ENCODE assay signal across 7 mouse cellular contexts in the genomic region with DNA sequence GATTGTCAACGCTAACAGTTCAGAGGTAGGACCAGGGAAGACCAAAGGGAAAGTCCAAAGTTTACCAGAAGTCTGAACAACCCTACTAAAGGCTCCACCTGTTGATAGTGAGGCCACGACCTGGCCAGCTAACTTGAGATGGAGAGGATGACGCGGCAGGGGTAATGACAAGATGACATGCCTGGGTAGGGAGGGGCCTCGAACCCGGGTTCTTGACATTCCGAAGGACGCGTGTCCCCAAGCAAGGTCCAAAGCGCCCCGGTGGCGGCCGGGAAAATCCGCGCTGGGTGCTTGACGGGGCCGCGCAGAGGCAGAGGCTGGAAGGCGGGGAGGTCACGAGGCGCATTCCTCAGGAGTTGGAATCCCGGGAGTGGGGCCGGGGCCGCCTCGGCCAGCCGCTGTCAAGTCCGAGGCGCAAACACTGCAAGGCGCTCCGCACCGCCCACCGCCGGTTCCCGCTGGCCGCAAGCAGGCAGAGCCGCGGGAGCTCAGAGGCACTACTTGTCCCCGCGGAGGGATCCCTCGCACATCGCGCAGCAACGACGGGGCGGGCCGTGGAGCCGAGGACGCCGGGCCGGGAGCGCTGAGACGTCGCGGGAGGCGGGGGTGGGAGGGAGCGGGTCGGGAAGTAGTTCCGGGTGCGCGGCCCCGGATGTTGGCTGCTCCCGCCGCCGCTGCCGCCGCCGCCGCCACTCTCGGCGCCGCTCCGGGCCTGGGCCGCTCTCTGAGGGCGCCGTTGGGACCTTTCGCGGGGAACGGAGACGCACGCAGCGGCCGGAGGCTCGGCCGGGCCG. TPM values are rescaled to one million over a fixed set of nuclear protein-coding genes. Genes with fewer than 3 reads are reported as not detected.
DNase-seq lines count a peak whose midpoint lies in the region; ATAC-seq lines count a peak whose summit lies in the region.

A gene (minus strand): TSS at position 499 of the 794 bp plus-strand sequence.

- H3K4me1 ChIP-seq in intestine, embryonic 15.5 days (replicated peaks): 0 out of 2 replicates have a peak, but pooled peaks cover 4% of the 10 kb centered on the region
- peaks cover 19% of the 10 kb centered on the region for H3K4me1 ChIP-seq in midbrain, embryonic 10.5 days

- peak; percentile 97 for DNase-seq in adrenal gland, adult 2 months
- DNase-seq in embryo, embryonic 11.5 days (ENCODE audit: low read depth, low spot score): peak; percentile 89
- DNase-seq in gastrocnemius, postnatal 36 days: peak; percentile 92 to 95
- DNase-seq in left cerebral cortex, postnatal 25 days (ENCODE audit: low spot score in 2 of 2): peak; percentile 94 to 96
- DNase-seq in midbrain, embryonic 10.5 days (ENCODE audit: low spot score): peak; percentile 95
- peak; percentile 98 for DNase-seq in right cerebral cortex, postnatal 4 days

- 1% methylated on average over 64 of the region's 85 CpGs for WGBS in intestine, embryonic 15.5 days
- WGBS in midbrain, embryonic 10.5 days: under 1% methylated on average over 83 of the region's 85 CpGs

- intact Hi-C loops in gastrocnemius, postnatal 36 days (cut with DNase I): loop anchor here (5.0 kb wide), 3 partner anchors 117 to 292 kb away; a partner anchor contains a TSS
- intact Hi-C loops in left cerebral cortex, postnatal 25 days (cut with DNase I): loop anchor here (1.0 to 10.0 kb wide), 4 partner anchors 47 to 294 kb away; a partner anchor contains a TSS

- peak within 1 kb of the TSS; percentile 93 for H3K9ac ChIP-seq in intestine, embryonic 15.5 days

- peak within 1 kb of the TSS; percentile 96 for H3K4me3 ChIP-seq in intestine, embryonic 15.5 days (replicated peaks)
- H3K4me3 ChIP-seq in midbrain, embryonic 10.5 days: peak within 1 kb of the TSS; percentile 97

- peak; percentile 96 for ATAC-seq in intestine, embryonic 15.5 days

- H3K27me3 ChIP-seq in intestine, embryonic 15.5 days (replicated peaks): no peaks in the 10 kb centered on the region
- no peaks in the 10 kb centered on the region for H3K27me3 ChIP-seq in midbrain, embryonic 10.5 days (ENCODE audit: low read depth, poor library complexity, severe bottlenecking)

- H3K27ac ChIP-seq in intestine, embryonic 15.5 days: peak within 1 kb of the TSS; percentile 99
- peak within 1 kb of the TSS; percentile 99 for H3K27ac ChIP-seq in midbrain, embryonic 10.5 days (replicated peaks)

- no peaks in the 10 kb centered on the region for H3K36me3 ChIP-seq in intestine, embryonic 15.5 days
- no peaks in the 10 kb centered on the region for H3K36me3 ChIP-seq in midbrain, embryonic 10.5 days

- peak within 1 kb of the TSS; percentile 77 for H3K4me2 ChIP-seq in intestine, embryonic 15.5 days (replicated peaks)

- no peaks in the 10 kb centered on the region for H3K9me3 ChIP-seq in intestine, embryonic 15.5 days
- H3K9me3 ChIP-seq in midbrain, embryonic 10.5 days (replicated peaks): no peaks in the 10 kb centered on the region

RNA-seq across cellular contexts. Expression of the gene that starts here (rescaled TPM):
- total RNA-seq in adrenal gland, adult 2 months (2021): 1 to 10 TPM; 8.2 to 9.5 TPM
- polyA plus RNA-seq in adrenal gland, adult 2 months (2012; rRNA removed): 24.8 and 32.4 TPM in 2 replicates
- total RNA-seq in gastrocnemius, postnatal 36 days (2021): 1 to 10 TPM; 4.4 to 4.6 TPM
- polyA plus RNA-seq in intestine, embryonic 15.5 days (2015; fragmentation: Nextera tagmentation; extraction: Ambion mirVana): 2.8 and 4.4 TPM in 2 replicates
- total RNA-seq in left cerebral cortex, postnatal 25 days (2021): 10 to 100 TPM; 25.2 to 27.3 TPM
- polyA plus RNA-seq in midbrain, embryonic 10.5 days (2016; fragmentation: Nextera tagmentation; extraction: Ambion mirVana): 2.7 and 2.8 TPM in 2 replicates

Comparison
In these comparisons a context has a peak if more than half of its experiments do, and no peak if none do; other contexts are left out.
1. Peak in every context shown above with its lines: DNase-seq, ATAC-seq, H3K4me3 ChIP-seq and H3K27ac ChIP-seq.